Mouse (Mus musculus) stomach, embryonic 16.5 days (tissue): ENCODE results near the gene Ranbp3. TPM values are rescaled to one million over a fixed set of nuclear protein-coding genes. Genes with fewer than 3 reads are reported as not detected.

ENCODE experiments used
- ATAC-seq: fragments of 200-750 bp; cut with Nextera tagmentation; 2 replicates; pipeline ENCODE4 v1.8.0; 2017; ENCODE audit warnings: moderate number of reproducible peaks, moderate TSS enrichment; ENCODE audit not compliant: insufficient read depth, low FRiP score
- H3K27ac ChIP-seq: fragments of 300-500 bp; sonication (generic); 2 replicates; pipeline ENCODE4 v1.5.1; 2014; ENCODE audit warnings: low read length
- H3K27me3 ChIP-seq: fragments of 300-500 bp; sonication (generic); 2 replicates; pipeline ENCODE4 v1.6.1; 2014; ENCODE audit warnings: low read length, control low read depth, mixed read lengths; ENCODE audit not compliant: control insufficient read depth, insufficient read depth
- H3K36me3 ChIP-seq: fragments of 300-500 bp; sonication (generic); 2 replicates; pipeline ENCODE4 v1.6.1; 2014; ENCODE audit warnings: low read length; ENCODE audit not compliant: control insufficient read depth, insufficient read depth
- H3K4me1 ChIP-seq: fragments of 300-500 bp; sonication (generic); 2 replicates; pipeline ENCODE4 v1.6.1; 2014; ENCODE audit warnings: low read length, control low read depth, mixed read lengths; ENCODE audit not compliant: control insufficient read depth, insufficient read depth
- H3K4me2 ChIP-seq: fragments of 300-500 bp; sonication (generic); 2 replicates; pipeline ENCODE4 v1.6.1; 2014; ENCODE audit warnings: low read depth, low read length, mixed read lengths
- H3K4me3 ChIP-seq: fragments of 300-500 bp; sonication (generic); replicated peaks from 2 replicates; pipeline ENCODE4 v1.5.1; 2014; ENCODE audit warnings: mild to moderate bottlenecking, low read length
- H3K9ac ChIP-seq: fragments of 300-500 bp; sonication (generic); 2 replicates; pipeline ENCODE4 v1.6.1; 2014; ENCODE audit warnings: low read length
- H3K9me3 ChIP-seq: fragments of 300-500 bp; sonication (generic); replicated peaks from 2 replicates; pipeline ENCODE4 v1.6.1; 2016; ENCODE audit warnings: low read length, control low read depth; ENCODE audit not compliant: control insufficient read depth
- WGBS: fragments of 180-500 bp; shearing (Covaris S2); extraction: QIAGEN DNeasy Blood & Tissue Kit; methylation state at CpG from one replicate; pipeline ENCODE4 v1.1.7; 2014; 5-methylcytosine and 5-hydroxymethylcytosine counted together
- polyA plus RNA-seq: library from polyadenylated mRNA; unstranded; fragments of >200 nt; fragmentation: Nextera tagmentation; extraction: Ambion mirVana; gene quantifications from 2 replicates; pipeline ENCODE4 v1.2.1, GENCODE M21; 2015

Gene Ranbp3
- polyA plus RNA-seq, 1 experiment from 2014 or later: 79.7 TPM

DNA sequence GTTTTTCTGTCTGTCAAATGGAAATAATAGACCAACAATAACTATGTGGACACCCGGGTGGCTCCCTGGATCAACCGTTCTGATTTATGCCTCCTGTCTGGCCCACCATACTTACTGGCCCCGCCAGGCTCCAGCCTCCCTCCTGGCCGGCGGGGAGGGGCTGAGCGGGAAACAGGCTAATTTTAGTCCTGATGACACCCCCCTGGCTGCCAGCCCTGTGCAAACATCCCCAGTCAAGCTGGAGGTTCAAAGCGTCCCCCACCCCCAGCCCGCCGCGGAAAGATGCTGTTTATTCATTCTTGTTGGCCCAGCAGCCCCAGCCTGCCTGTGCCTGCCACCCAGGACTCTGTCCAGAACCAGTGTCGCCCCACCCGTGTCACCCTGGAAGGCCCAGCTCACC lies 55.0 kb downstream of the Ranbp3 start:
- H3K27me3 ChIP-seq: no peaks in the 10 kb centered on the region
- WGBS: 7% methylated on average over 12 of the region's 12 CpGs
- peak overlapping the region; percentile 34 for H3K4me2 ChIP-seq
- peak; percentile 34; the same call in 1 of the 2 replicates for ATAC-seq
- no peaks in the 10 kb centered on the region for H3K36me3 ChIP-seq
- H3K4me1 ChIP-seq: peaks cover 26% of the 10 kb centered on the region
- peak overlapping the region; percentile 37; the same call in 1 of the 2 replicates for H3K9ac ChIP-seq
- H3K27ac ChIP-seq: peak overlapping the region; percentile 73; the same call in 1 of the 2 replicates
- H3K4me3 ChIP-seq: no peak overlapping the region
- H3K9me3 ChIP-seq: no peaks in the 10 kb centered on the region

- Histone ChIP-seq H3K9me3 (no peaks in the 10 kb centered on the region), H3K36me3 (no peaks in the 10 kb centered on the region), H3K4me2 (no peak overlapping the region), H3K9ac (no peak overlapping the region; the same call in 1 of the 2 replicates), H3K4me3 (no peak overlapping the region), H3K4me1 (peaks cover 26% of the 10 kb centered on the region), H3K27ac (no peak overlapping the region), H3K27me3 (no peaks in the 10 kb centered on the region)
- no peak for ATAC-seq
- WGBS: 42% methylated on average over 6 of the region's 6 CpGs
These were observed 56.1 kb downstream of the Ranbp3 start for GRCm38 (mm10) chr17:56729151-56729550.

GRCm38 (mm10) chr17:56729656-56730055 lies 56.6 kb downstream of the Ranbp3 start:
- no peaks in the 10 kb centered on the region for H3K36me3 ChIP-seq
- no peak overlapping the region for H3K4me3 ChIP-seq
- H3K27me3 ChIP-seq: no peaks in the 10 kb centered on the region
- no peak overlapping the region for H3K4me2 ChIP-seq
- no peak overlapping the region for H3K9ac ChIP-seq
- no peaks in the 10 kb centered on the region for H3K9me3 ChIP-seq
- WGBS: 71% methylated on average over 2 of the region's 2 CpGs
- ATAC-seq: no peak
- H3K27ac ChIP-seq: no peak overlapping the region
- H3K4me1 ChIP-seq: peaks cover 26% of the 10 kb centered on the region

- Histone ChIP-seq H3K4me2 (no peak overlapping the region), H3K27me3 (no peaks in the 10 kb centered on the region), H3K9ac (no peak overlapping the region), H3K27ac (no peak overlapping the region), H3K4me3 (no peak overlapping the region), H3K36me3 (no peaks in the 10 kb centered on the region), H3K4me1 (no peaks in the 10 kb centered on the region), H3K9me3 (0 out of 2 replicates have a peak, but pooled peaks cover 4% of the 10 kb centered on the region)
- ATAC-seq: no peak
- WGBS: 34% methylated on average over 8 of the region's 8 CpGs
These were observed 63.4 kb downstream of the Ranbp3 start for GRCm38 (mm10) chr17:56736534-56736933.

GRCm38 (mm10) chr17:56738221-56738620 lies 65.1 kb downstream of the Ranbp3 start:
- no peak overlapping the region for H3K9ac ChIP-seq
- H3K4me2 ChIP-seq: no peak overlapping the region
- H3K9me3 ChIP-seq: 0 out of 2 replicates have a peak, but pooled peaks cover 4% of the 10 kb centered on the region
- 0 out of 2 replicates have a peak, but pooled peaks cover 5% of the 10 kb centered on the region for H3K4me1 ChIP-seq
- H3K36me3 ChIP-seq: no peaks in the 10 kb centered on the region
- ATAC-seq: no peak
- WGBS: 78% methylated on average over 10 of the region's 10 CpGs
- H3K4me3 ChIP-seq: no peak overlapping the region
- H3K27me3 ChIP-seq: no peaks in the 10 kb centered on the region
- H3K27ac ChIP-seq: no peak overlapping the region

DNA sequence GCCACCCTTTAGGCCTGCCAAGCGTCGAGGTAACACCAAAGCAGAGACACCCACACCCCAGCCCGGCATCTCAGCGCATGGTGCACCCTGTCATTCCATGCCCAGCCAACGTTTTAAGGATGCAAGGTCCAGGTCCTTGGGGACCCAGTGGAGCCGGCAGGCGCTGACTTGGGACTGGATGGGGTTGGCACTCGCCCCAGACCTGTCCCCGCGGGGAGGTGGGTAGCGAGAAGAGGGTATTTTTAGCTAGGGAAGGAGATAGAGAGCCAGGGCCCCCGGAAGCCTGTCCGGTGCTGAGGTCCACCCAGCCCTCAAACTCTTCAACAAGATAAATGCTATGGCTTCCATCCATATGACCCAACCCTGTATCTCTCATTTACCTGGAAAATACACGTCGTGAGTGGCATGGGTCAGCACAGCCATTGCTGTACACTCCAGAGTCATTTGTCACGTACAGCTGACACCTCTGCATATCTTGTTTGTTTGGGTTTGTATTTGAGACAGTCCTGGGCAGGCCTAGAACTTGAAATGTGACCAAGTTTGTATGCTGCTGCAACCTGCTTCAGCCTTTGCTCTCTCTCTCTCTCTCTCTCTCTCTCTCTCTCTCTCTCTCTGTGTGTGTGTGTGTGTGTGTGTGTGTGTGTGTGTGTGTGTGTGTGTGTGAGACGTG lies 67.2 kb downstream of the Ranbp3 start:
- no peak overlapping the region for H3K4me2 ChIP-seq
- H3K9me3 ChIP-seq: 0 out of 2 replicates have a peak, but pooled peaks cover 4% of the 10 kb centered on the region
- no peak overlapping the region for H3K4me3 ChIP-seq
- no peaks in the 10 kb centered on the region for H3K36me3 ChIP-seq
- ATAC-seq: no peak
- no peak overlapping the region for H3K9ac ChIP-seq
- no peak overlapping the region for H3K27ac ChIP-seq
- no peaks in the 10 kb centered on the region for H3K27me3 ChIP-seq
- 74% methylated on average over 17 of the region's 17 CpGs for WGBS
- H3K4me1 ChIP-seq: 0 out of 2 replicates have a peak, but pooled peaks cover 5% of the 10 kb centered on the region

GRCm38 (mm10) chr17:56740788-56741160 lies 67.7 kb downstream of the Ranbp3 start:
- Histone ChIP-seq H3K4me2 (no peak overlapping the region), H3K36me3 (no peaks in the 10 kb centered on the region), H3K4me1 (0 out of 2 replicates have a peak, but pooled peaks cover 5% of the 10 kb centered on the region), H3K27me3 (no peaks in the 10 kb centered on the region), H3K4me3 (no peak overlapping the region), H3K27ac (no peak overlapping the region), H3K9ac (no peak overlapping the region), H3K9me3 (0 out of 2 replicates have a peak, but pooled peaks cover 4% of the 10 kb centered on the region)
- WGBS: 73% methylated on average over 17 of the region's 17 CpGs
- ATAC-seq: no peak

GRCm38 (mm10) chr17:56744173-56744572 lies 71.1 kb downstream of the Ranbp3 start:
- no peak overlapping the region for H3K9ac ChIP-seq
- no peak overlapping the region for H3K27ac ChIP-seq
- H3K27me3 ChIP-seq: no peaks in the 10 kb centered on the region
- no peaks in the 10 kb centered on the region for H3K9me3 ChIP-seq
- H3K4me3 ChIP-seq: no peak overlapping the region
- WGBS: 34% methylated on average over 5 of the region's 5 CpGs
- ATAC-seq: no peak
- H3K4me1 ChIP-seq: 0 out of 2 replicates have a peak, but pooled peaks cover 5% of the 10 kb centered on the region
- no peaks in the 10 kb centered on the region for H3K36me3 ChIP-seq
- no peak overlapping the region for H3K4me2 ChIP-seq

GRCm38 (mm10) chr17:56751404-56752072 lies 78.4 kb downstream of the Ranbp3 start:
- H3K27me3 ChIP-seq: peaks cover 47% of the 10 kb centered on the region
- 26% methylated on average over 71 of the region's 71 CpGs for WGBS

More at GRCm38 (mm10) chr17:56751404-56752072, 78.4 kb downstream of the Ranbp3 start:
- Histone ChIP-seq H3K36me3 (no peaks in the 10 kb centered on the region), H3K9ac (peak overlapping the region; percentile 65), H3K27ac (no peak overlapping the region), H3K9me3 (no peaks in the 10 kb centered on the region), H3K4me2 (peak overlapping the region; percentile 50), H3K4me3 (peak overlapping the region; percentile 36), H3K4me1 (peaks cover 5% of the 10 kb centered on the region; the same call in 1 of the 2 replicates)
- peak; percentile 65 for ATAC-seq
